Mouse (Mus musculus) T-helper 1 cell (primary cell): ENCODE data around the gene Cfb.
"Not testable (repeated sequence)": the region's sequence is repeated elsewhere in the genome, so short reads cannot be mapped to it uniquely, and the experiment has no call there.

Experiments
- in situ Hi-C: fragments of 300-600 bp; cut with MboI, MseI; formaldehyde crosslinking; loops from one replicate; pipeline ENCODE4 v1.15.1; 2025; ENCODE audit warnings: high pct_unique_total_duplicates

Gene Cfb

GRCm38 (mm10) chr17:34862416-34863081 lies at the start of gene Cfb:
Gene Cfb (minus strand): TSS chr17:34862518.
- in situ Hi-C loops: no loop called here

GRCm38 (mm10) chr17:34911945-34912351 lies 49.6 kb upstream of the Cfb start:
- in situ Hi-C loops: loop anchor here (10.0 kb wide), 1 partner anchor 57 kb away; the partner anchor contains the start of genes Nelfe and Skiv2l

- in situ Hi-C loops: loop anchor here (10.0 kb wide), 1 partner anchor 56 kb away; the partner anchor contains the start of genes Nelfe and Skiv2l
Observed at GRCm38 (mm10) chr17:34910982-34911381, 48.7 kb upstream of the Cfb start.

GRCm38 (mm10) chr17:34902895-34903294 lies 40.6 kb upstream of the Cfb start:
- in situ Hi-C loops: no loop called here

- in situ Hi-C loops: not testable (repeated sequence)
Observed at GRCm38 (mm10) chr17:34901948-34902347, 39.6 kb upstream of the Cfb start.

GRCm38 (mm10) chr17:34900826-34901225 lies 38.5 kb upstream of the Cfb start:
- in situ Hi-C loops: not testable (repeated sequence)

- in situ Hi-C loops: no loop called here
Observed at GRCm38 (mm10) chr17:34899890-34900243, 37.5 kb upstream of the Cfb start.

GRCm38 (mm10) chr17:34899053-34899889 lies 37.0 kb upstream of the Cfb start:
- in situ Hi-C loops: no loop called here

- in situ Hi-C loops: no loop called here
Observed at GRCm38 (mm10) chr17:34898706-34899052, 36.4 kb upstream of the Cfb start.

- in situ Hi-C loops: no loop called here
Observed at GRCm38 (mm10) chr17:34898160-34898586, 35.9 kb upstream of the Cfb start, which contains the start of the genes C2 and Ehmt2. Gene C2 (minus strand): TSS chr17:34898265. Gene Ehmt2 (plus strand): TSS chr17:34898469.

- in situ Hi-C loops: no loop called here
Observed at GRCm38 (mm10) chr17:34897373-34898159, 35.2 kb upstream of the Cfb start.

- in situ Hi-C loops: no loop called here
Observed at GRCm38 (mm10) chr17:34896366-34896765, 34.0 kb upstream of the Cfb start.

- in situ Hi-C loops: no loop called here
Observed at GRCm38 (mm10) chr17:34895724-34896123, 33.4 kb upstream of the Cfb start.

- in situ Hi-C loops: no loop called here
Observed at GRCm38 (mm10) chr17:34894801-34895530, 32.6 kb upstream of the Cfb start.

GRCm38 (mm10) chr17:34894074-34894597 lies 31.8 kb upstream of the Cfb start:
- in situ Hi-C loops: no loop called here

GRCm38 (mm10) chr17:34893072-34893824 lies 30.9 kb upstream of the Cfb start:
- in situ Hi-C loops: no loop called here

- in situ Hi-C loops: no loop called here
Observed at GRCm38 (mm10) chr17:34891377-34891776, 29.1 kb upstream of the Cfb start.

GRCm38 (mm10) chr17:34890074-34890743 lies 27.9 kb upstream of the Cfb start:
- in situ Hi-C loops: no loop called here

GRCm38 (mm10) chr17:34887942-34888341 lies 25.6 kb upstream of the Cfb start:
- in situ Hi-C loops: no loop called here

- in situ Hi-C loops: no loop called here
Observed at GRCm38 (mm10) chr17:34885615-34886014, 23.3 kb upstream of the Cfb start.
